In genomic region chr11:5949586-5950352, GRCm38 (mm10) we compare ENCODE assay signal across 8 mouse cellular contexts. TPM values are rescaled to one million over a fixed set of nuclear protein-coding genes. Genes with fewer than 3 reads are reported as not detected.
A peak's percentile ranks its signal among the peaks of the same experiment; 100 is the strongest.
DNase-seq lines count a peak whose midpoint lies in the region; ATAC-seq and TF ChIP-seq lines count a peak whose summit lies in the region.

Gene Gck (minus strand): TSS chr11:5950081.

- H3K27ac ChIP-seq in heart, adult 2 months: no peak within 1 kb of the TSS
- no peak within 1 kb of the TSS for H3K27ac ChIP-seq in CH12.LX (ENCODE audit: insufficient read depth, low read depth)
- no peak within 1 kb of the TSS for H3K27ac ChIP-seq in forebrain, embryonic 15.5 days (replicated peaks)
- peak within 1 kb of the TSS; percentile 35; the same call in 1 of the 2 replicates for H3K27ac ChIP-seq in liver, postnatal 0 days (ENCODE audit: low read depth)

- H3K4me3 ChIP-seq in heart, adult 2 months: no peak within 1 kb of the TSS
- peak within 1 kb of the TSS in 1 of 3 experiments; percentile 5 for H3K4me3 ChIP-seq in CH12.LX (replicated peaks in 1 of 3; ENCODE audit: low read depth in 2 of 3, low read length in 2 of 3, poor library complexity in 1 of 3)
- no peak within 1 kb of the TSS for H3K4me3 ChIP-seq in forebrain, embryonic 15.5 days
- H3K4me3 ChIP-seq in liver, postnatal 0 days (ENCODE audit: low read depth, low read length): no peak within 1 kb of the TSS

- in situ Hi-C loops in CH12.LX (cut with MboI; ENCODE audit: low pct_ligation_motif_present, low pct_unique_long_range_greater_than_20kb, low sequenced_read_pairs): no loop called here

- H3K4me2 ChIP-seq in CH12.LX (ENCODE audit: insufficient read depth, low read depth, poor library complexity, severe bottlenecking): peak within 1 kb of the TSS; percentile 23
- H3K4me2 ChIP-seq in forebrain, embryonic 15.5 days (replicated peaks): no peak within 1 kb of the TSS
- H3K4me2 ChIP-seq in liver, postnatal 0 days (ENCODE audit: low read depth, low read length): 0 out of 2 replicates have a peak within 1 kb of the TSS, but pooled peaks have one; percentile 0

- ATAC-seq in forebrain, embryonic 15.5 days (replicated peaks): 0 out of 2 replicates have a peak, but pooled peaks have one; percentile 23
- peak; percentile 41; the same call in 1 of the 2 replicates for ATAC-seq in liver, postnatal 0 days

- peak in 1 of 2 experiments; percentile 12 for DNase-seq in heart, adult 2 months
- no peak for DNase-seq in heart, postnatal 25 days (ENCODE audit: low spot score)
- peak; percentile 77 for DNase-seq in CH12.LX (ENCODE audit: extremely low read depth)
- peak; percentile 49 for DNase-seq in liver, postnatal 0 days
- no peak for DNase-seq in urinary bladder, postnatal 4 days (ENCODE audit: low spot score in 2 of 2)
- DNase-seq in frontal cortex, adult 2 months (ENCODE audit: extremely low spot score in 1 of 2, low spot score in 1 of 2): no peak
- DNase-seq in urinary bladder, postnatal 25 days (ENCODE audit: low spot score): no peak

- H3K9me3 ChIP-seq in CH12.LX (replicated peaks; ENCODE audit: low read length): no peaks in the 10 kb centered on the region
- H3K9me3 ChIP-seq in forebrain, embryonic 15.5 days: no peaks in the 10 kb centered on the region
- no peaks in the 10 kb centered on the region for H3K9me3 ChIP-seq in liver, postnatal 0 days (ENCODE audit: low read length)

- no peaks in the 10 kb centered on the region for H3K36me3 ChIP-seq in heart, adult 2 months (ENCODE audit: control insufficient read depth, insufficient read depth, low read length)
- no peaks in the 10 kb centered on the region for H3K36me3 ChIP-seq in CH12.LX (replicated peaks in 1 of 2; ENCODE audit: control insufficient read depth in 1 of 2, insufficient read depth in 1 of 2, low read length in 1 of 2)
- no peaks in the 10 kb centered on the region for H3K36me3 ChIP-seq in forebrain, embryonic 15.5 days
- no peaks in the 10 kb centered on the region for H3K36me3 ChIP-seq in liver, postnatal 0 days (replicated peaks; ENCODE audit: insufficient read depth, low read length)

- TF ChIP-seq RAD21 in CH12.LX (IDR thresholded peaks at IDR 0.05; ENCODE audit: low read depth, low read length): no peak

- no peak for TF ChIP-seq CTCF in heart, adult 2 months (IDR thresholded peaks at IDR 0.05)
- no peak for TF ChIP-seq CTCF in CH12.LX (conservative IDR thresholded peaks at IDR 0.05 in 1 of 2, IDR thresholded peaks at IDR 0.05 in 1 of 2; ENCODE audit: low read depth in 2 of 2, low read length in 2 of 2)
- no peak for TF ChIP-seq CTCF in liver, postnatal 0 days (IDR thresholded peaks at IDR 0.05; ENCODE audit: low read depth)

- intact Hi-C loops in heart, adult 2 months (cut with DNase I): no loop called here
- intact Hi-C loops in heart, postnatal 25 days (cut with DNase I): loop anchor here (5.0 kb wide), 1 partner anchor 67 kb away; no protein-coding TSS in a partner anchor

- H3K9ac ChIP-seq in heart, adult 2 months (ENCODE audit: low read depth, low read length): no peak within 1 kb of the TSS
- no peak within 1 kb of the TSS for H3K9ac ChIP-seq in CH12.LX (ENCODE audit: insufficient read depth, low read depth)
- H3K9ac ChIP-seq in forebrain, embryonic 15.5 days (replicated peaks): no peak within 1 kb of the TSS
- H3K9ac ChIP-seq in liver, postnatal 0 days (replicated peaks): no peak within 1 kb of the TSS

- no peaks in the 10 kb centered on the region for H3K79me2 ChIP-seq in heart, adult 2 months (replicated peaks; ENCODE audit: control insufficient read depth, insufficient read depth, low read length)
- no peaks in the 10 kb centered on the region for H3K79me2 ChIP-seq in CH12.LX (replicated peaks; ENCODE audit: control insufficient read depth, extremely low read depth, insufficient read depth, poor library complexity, severe bottlenecking)

- dilution Hi-C loops in CH12.LX (cut with MboI; ENCODE audit: extremely low pct_ligation_motif_present, extremely low pct_unique_long_range_greater_than_20kb, low sequenced_read_pairs): no loop called here

- TF ChIP-seq EP300 in heart, adult 2 months (IDR thresholded peaks at IDR 0.05; ENCODE audit: insufficient read depth, low read depth, low read length): no peak
- TF ChIP-seq EP300 in CH12.LX (IDR thresholded peaks at IDR 0.05; ENCODE audit: low read length): peak; percentile 74
- TF ChIP-seq EP300 in liver, postnatal 0 days (IDR thresholded peaks at IDR 0.05; ENCODE audit: low read depth): no peak

- 69% methylated on average over 8 of the region's 8 CpGs for WGBS in heart, adult 2 months
- WGBS in forebrain, embryonic 15.5 days: 52% methylated on average over 8 of the region's 8 CpGs
- 25% methylated on average over 8 of the region's 8 CpGs for WGBS in liver, postnatal 0 days (ENCODE audit: insufficient replicate concordance)

- no peak for TF ChIP-seq POLR2A in heart, adult 2 months (IDR thresholded peaks at IDR 0.05; ENCODE audit: insufficient read depth, low read depth, low read length)
- no peak for TF ChIP-seq POLR2A in CH12.LX (IDR thresholded peaks at IDR 0.05; ENCODE audit: low read depth, low read length)

- H3K4me1 ChIP-seq in heart, adult 2 months (ENCODE audit: control insufficient read depth, insufficient read depth, low read length): peaks cover 1% of the 10 kb centered on the region
- H3K4me1 ChIP-seq in CH12.LX (ENCODE audit: control insufficient read depth in 1 of 2, insufficient read depth in 2 of 2): peaks cover 12 to 43% of the 10 kb centered on the region in 2 experiments
- peaks cover 7% of the 10 kb centered on the region for H3K4me1 ChIP-seq in forebrain, embryonic 15.5 days
- H3K4me1 ChIP-seq in liver, postnatal 0 days (ENCODE audit: insufficient read depth): peaks cover 2% of the 10 kb centered on the region; the same call in 1 of the 2 replicates

- no peaks in the 10 kb centered on the region for H3K27me3 ChIP-seq in heart, adult 2 months (ENCODE audit: control insufficient read depth, insufficient read depth, low read length)
- H3K27me3 ChIP-seq in CH12.LX (replicated peaks): no peaks in the 10 kb centered on the region
- no peaks in the 10 kb centered on the region for H3K27me3 ChIP-seq in forebrain, embryonic 15.5 days
- no peaks in the 10 kb centered on the region for H3K27me3 ChIP-seq in liver, postnatal 0 days (ENCODE audit: insufficient read depth, low read length)

TF ChIP-seq in CH12.LX, 34 proteins besides CTCF, POLR2A, EP300 and RAD21 (continues in another document):
- TF ChIP-seq MXI1 (IDR thresholded peaks at IDR 0.05; ENCODE audit: low read depth, low read length): peak; percentile 64; the same call in 1 of the 2 replicates
- no peak for TF ChIP-seq POLR2AphosphoS2 (IDR thresholded peaks at IDR 0.05; ENCODE audit: low read depth, low read length)
- TF ChIP-seq TCF12 (IDR thresholded peaks at IDR 0.05; ENCODE audit: low read depth, low read length): 0 out of 2 replicates have a peak, but pooled peaks have one; percentile 28
- TF ChIP-seq ZMIZ1 (IDR thresholded peaks at IDR 0.05; ENCODE audit: low read depth, low read length): no peak
- no peak for TF ChIP-seq E2F4 (IDR thresholded peaks at IDR 0.05; ENCODE audit: insufficient replicate concordance, low read depth, low read length)
- 0 out of 2 replicates have a peak, but pooled peaks have one; percentile 6 for TF ChIP-seq ELF1 (IDR thresholded peaks at IDR 0.05; ENCODE audit: low read depth, low read length)
- TF ChIP-seq KAT2A (IDR thresholded peaks at IDR 0.05; ENCODE audit: insufficient replicate concordance, low read length): no peak
- TF ChIP-seq USF2 (conservative IDR thresholded peaks at IDR 0.05; ENCODE audit: low read depth, low read length): no peak
- no peak for TF ChIP-seq USF1 (IDR thresholded peaks at IDR 0.05; ENCODE audit: low read depth, low read length)
- no peak for TF ChIP-seq ETS1 (conservative IDR thresholded peaks at IDR 0.05; ENCODE audit: low read depth, low read length)
- TF ChIP-seq CHD1 (IDR thresholded peaks at IDR 0.05; ENCODE audit: low read depth, low read length): no peak
- 0 out of 2 replicates have a peak, but pooled peaks have one; percentile 49 for TF ChIP-seq MYC (IDR thresholded peaks at IDR 0.05; ENCODE audit: low read depth, low read length)
- no peak for TF ChIP-seq NELFE (IDR thresholded peaks at IDR 0.05; ENCODE audit: low read depth, low read length)
- TF ChIP-seq CHD2 (IDR thresholded peaks at IDR 0.05; ENCODE audit: low read length): no peak
- TF ChIP-seq PAX5 (IDR thresholded peaks at IDR 0.05; ENCODE audit: low read length): no peak
- TF ChIP-seq ZKSCAN1 (IDR thresholded peaks at IDR 0.05; ENCODE audit: borderline replicate concordance, low read depth, low read length): no peak
- TF ChIP-seq ZNF384 (IDR thresholded peaks at IDR 0.05; ENCODE audit: low read depth, low read length): no peak
- TF ChIP-seq BHLHE40 (IDR thresholded peaks at IDR 0.05; ENCODE audit: low read depth, low read length): no peak
- no peak for TF ChIP-seq SMC3 (IDR thresholded peaks at IDR 0.05; ENCODE audit: low read depth, low read length)
- TF ChIP-seq MAFK (IDR thresholded peaks at IDR 0.05; ENCODE audit: insufficient replicate concordance, low read length): no peak
- TF ChIP-seq IRF4 (IDR thresholded peaks at IDR 0.05; ENCODE audit: low read depth, low read length): peak; percentile 62
- no peak for TF ChIP-seq TBP (conservative IDR thresholded peaks at IDR 0.05; ENCODE audit: low read depth, low read length)
- peak; percentile 46; the same call in 1 of the 2 replicates for TF ChIP-seq UBTF (IDR thresholded peaks at IDR 0.05; ENCODE audit: low read depth, low read length)
- peak; percentile 26; the same call in 1 of the 2 replicates for TF ChIP-seq SIN3A (IDR thresholded peaks at IDR 0.05; ENCODE audit: low read length)
- TF ChIP-seq ZC3H11A (IDR thresholded peaks at IDR 0.05; ENCODE audit: low read depth, low read length): no peak
- TF ChIP-seq HCFC1 (IDR thresholded peaks at IDR 0.05; ENCODE audit: low read depth, low read length): no peak
- no peak for TF ChIP-seq MEF2A (IDR thresholded peaks at IDR 0.05; ENCODE audit: borderline replicate concordance, low read depth, low read length)
- TF ChIP-seq NRF1 (IDR thresholded peaks at IDR 0.05; ENCODE audit: low read depth, low read length): no peak
- 0 out of 2 replicates have a peak, but pooled peaks have one; percentile 58 for TF ChIP-seq MAZ (IDR thresholded peaks at IDR 0.05; ENCODE audit: low read depth, low read length)

RNA-seq across cellular contexts. Expression of gene Gck, which starts in this region (rescaled TPM):
- total RNA-seq in heart, adult 2 months (2021): 10 to 100 TPM; 10.4 to 13.9 TPM
- polyA plus RNA-seq in heart, adult 2 months (2012; rRNA removed): 10.5 and 15.4 TPM in 2 replicates
- total RNA-seq in heart, postnatal 25 days (2021): 1 to 10 TPM; 7.4 to 9.4 TPM
- total RNA-seq in CH12.LX (2012; rRNA removed) (0.63 and 0.68 TPM in 2 replicates), CH12.LX (2014; rRNA removed) (1.0 and 1.2 TPM in 2 replicates)
- 1.4 and 2.3 TPM in 2 replicates for polyA plus RNA-seq in CH12.LX (2012; ENCODE audit: insufficient read length, low read depth)
- polyA plus RNA-seq in forebrain, embryonic 15.5 days (2015; fragmentation: Nextera tagmentation; extraction: Ambion mirVana): 6.8 and 7.7 TPM in 2 replicates
- polyA plus RNA-seq in liver, postnatal 0 days (2015; fragmentation: Nextera tagmentation; extraction: Ambion mirVana): 0.66 and 1.3 TPM in 2 replicates
- polyA plus RNA-seq in frontal cortex, adult 2 months (2012; rRNA removed): 0.97 and 1.1 TPM in 2 replicates

Comparison
In these comparisons a context has a peak if more than half of its experiments do, and no peak if none do; other contexts are left out.
1. DNase-seq: peak in CH12.LX (single experiment) and liver, postnatal 0 days (single experiment); none in heart, postnatal 25 days (single experiment), urinary bladder, postnatal 4 days (0 of 2), frontal cortex, adult 2 months (0 of 2) and urinary bladder, postnatal 25 days (single experiment).